Mouse (Mus musculus): ENCODE results near the gene Epb41l3. TPM values are rescaled to one million over a fixed set of nuclear protein-coding genes. Genes with fewer than 3 reads are reported as not detected.

Epb41l3 gene
- polyA plus RNA-seq, 1 experiment: 8.4 TPM

- Histone ChIP-seq H3K27ac (ENCODE audit: control insufficient read depth, insufficient read depth, low read length) (no peak overlapping the region), H3K4me3 (ENCODE audit: control insufficient read depth, insufficient read depth, low read length) (no peak overlapping the region), H3K36me3 (ENCODE audit: control insufficient read depth, insufficient read depth, low read length) (no peaks in the 10 kb centered on the region), H3K4me1 (replicated peaks; ENCODE audit: control insufficient read depth, insufficient read depth, low read length) (no peaks in the 10 kb centered on the region), H3K27me3 (ENCODE audit: control insufficient read depth, insufficient read depth, low read length) (no peaks in the 10 kb centered on the region)
- no peak for DNase-seq
- TF ChIP-seq POLR2A (IDR thresholded peaks at IDR 0.05; ENCODE audit: control insufficient read depth, extremely low read depth, insufficient read depth, low read length, poor library complexity) (no peak), CTCF (IDR thresholded peaks at IDR 0.05; ENCODE audit: borderline replicate concordance, control insufficient read depth, extremely low read depth, insufficient read depth, low read length, poor library complexity) (no peak)
- 96% methylated on average over 6 of the region's 6 CpGs for WGBS
These were observed 120.3 kb downstream of the Epb41l3 start for GRCm38 (mm10) chr17:69195758-69196157.

- Histone ChIP-seq H3K27me3 (ENCODE audit: control insufficient read depth, insufficient read depth, low read length) (no peaks in the 10 kb centered on the region), H3K36me3 (ENCODE audit: control insufficient read depth, insufficient read depth, low read length) (no peaks in the 10 kb centered on the region), H3K27ac (ENCODE audit: control insufficient read depth, insufficient read depth, low read length) (no peak overlapping the region), H3K4me1 (replicated peaks; ENCODE audit: control insufficient read depth, insufficient read depth, low read length) (no peaks in the 10 kb centered on the region), H3K4me3 (ENCODE audit: control insufficient read depth, insufficient read depth, low read length) (no peak overlapping the region)
- no peak for DNase-seq
- no peak for TF ChIP-seq CTCF (IDR thresholded peaks at IDR 0.05; ENCODE audit: borderline replicate concordance, control insufficient read depth, extremely low read depth, insufficient read depth, low read length, poor library complexity)
- TF ChIP-seq POLR2A (IDR thresholded peaks at IDR 0.05; ENCODE audit: control insufficient read depth, extremely low read depth, insufficient read depth, low read length, poor library complexity): no peak
- WGBS: 97% methylated on average over 10 of the region's 10 CpGs
These were observed 121.2 kb downstream of the Epb41l3 start for GRCm38 (mm10) chr17:69196656-69197055.

- WGBS: 89% methylated on average over 1 of the region's 1 CpGs
- DNase-seq: no peak
These were observed 123.3 kb downstream of the Epb41l3 start for GRCm38 (mm10) chr17:69198805-69199204.

GRCm38 (mm10) chr17:69199827-69200226 is 124.3 kb downstream of the Epb41l3 start:
- 6% methylated on average over 6 of the region's 6 CpGs for WGBS
- H3K4me3 ChIP-seq (ENCODE audit: control insufficient read depth, insufficient read depth, low read length): no peak overlapping the region
- no peaks in the 10 kb centered on the region for H3K36me3 ChIP-seq (ENCODE audit: control insufficient read depth, insufficient read depth, low read length)
- H3K27me3 ChIP-seq (ENCODE audit: control insufficient read depth, insufficient read depth, low read length): no peaks in the 10 kb centered on the region
- TF ChIP-seq POLR2A (IDR thresholded peaks at IDR 0.05; ENCODE audit: control insufficient read depth, extremely low read depth, insufficient read depth, low read length, poor library complexity) (no peak), CTCF (IDR thresholded peaks at IDR 0.05; ENCODE audit: borderline replicate concordance, control insufficient read depth, extremely low read depth, insufficient read depth, low read length, poor library complexity) (no peak)
- no peak for DNase-seq
- H3K4me1 ChIP-seq (replicated peaks; ENCODE audit: control insufficient read depth, insufficient read depth, low read length): no peaks in the 10 kb centered on the region
- no peak overlapping the region for H3K27ac ChIP-seq (ENCODE audit: control insufficient read depth, insufficient read depth, low read length)

More at GRCm38 (mm10) chr17:69198805-69199204, 123.3 kb downstream of the Epb41l3 start:
- Histone ChIP-seq H3K27ac (ENCODE audit: control insufficient read depth, insufficient read depth, low read length) (no peak overlapping the region), H3K27me3 (ENCODE audit: control insufficient read depth, insufficient read depth, low read length) (no peaks in the 10 kb centered on the region), H3K36me3 (ENCODE audit: control insufficient read depth, insufficient read depth, low read length) (no peaks in the 10 kb centered on the region), H3K4me3 (ENCODE audit: control insufficient read depth, insufficient read depth, low read length) (no peak overlapping the region), H3K4me1 (replicated peaks; ENCODE audit: control insufficient read depth, insufficient read depth, low read length) (no peaks in the 10 kb centered on the region)
- TF ChIP-seq POLR2A (IDR thresholded peaks at IDR 0.05; ENCODE audit: control insufficient read depth, extremely low read depth, insufficient read depth, low read length, poor library complexity): no peak
- no peak for TF ChIP-seq CTCF (IDR thresholded peaks at IDR 0.05; ENCODE audit: borderline replicate concordance, control insufficient read depth, extremely low read depth, insufficient read depth, low read length, poor library complexity)

- no peaks in the 10 kb centered on the region for H3K27me3 ChIP-seq (ENCODE audit: control insufficient read depth, insufficient read depth, low read length)
- WGBS: 92% methylated on average over 8 of the region's 8 CpGs
- no peak for TF ChIP-seq CTCF (IDR thresholded peaks at IDR 0.05; ENCODE audit: borderline replicate concordance, control insufficient read depth, extremely low read depth, insufficient read depth, low read length, poor library complexity)
- TF ChIP-seq POLR2A (IDR thresholded peaks at IDR 0.05; ENCODE audit: control insufficient read depth, extremely low read depth, insufficient read depth, low read length, poor library complexity): no peak
- DNase-seq: no peak
- H3K36me3 ChIP-seq (ENCODE audit: control insufficient read depth, insufficient read depth, low read length): no peaks in the 10 kb centered on the region
- H3K27ac ChIP-seq (ENCODE audit: control insufficient read depth, insufficient read depth, low read length): no peak overlapping the region
- no peaks in the 10 kb centered on the region for H3K4me1 ChIP-seq (replicated peaks; ENCODE audit: control insufficient read depth, insufficient read depth, low read length)
- no peak overlapping the region for H3K4me3 ChIP-seq (ENCODE audit: control insufficient read depth, insufficient read depth, low read length)
These were observed 125.5 kb downstream of the Epb41l3 start for GRCm38 (mm10) chr17:69200936-69201335.

- TF ChIP-seq POLR2A (IDR thresholded peaks at IDR 0.05; ENCODE audit: control insufficient read depth, extremely low read depth, insufficient read depth, low read length, poor library complexity): no peak
- no peak for TF ChIP-seq CTCF (IDR thresholded peaks at IDR 0.05; ENCODE audit: borderline replicate concordance, control insufficient read depth, extremely low read depth, insufficient read depth, low read length, poor library complexity)
- no peak for DNase-seq
- Histone ChIP-seq H3K4me1 (replicated peaks; ENCODE audit: control insufficient read depth, insufficient read depth, low read length) (no peaks in the 10 kb centered on the region), H3K36me3 (ENCODE audit: control insufficient read depth, insufficient read depth, low read length) (no peaks in the 10 kb centered on the region), H3K4me3 (ENCODE audit: control insufficient read depth, insufficient read depth, low read length) (no peak overlapping the region), H3K27ac (ENCODE audit: control insufficient read depth, insufficient read depth, low read length) (no peak overlapping the region), H3K27me3 (ENCODE audit: control insufficient read depth, insufficient read depth, low read length) (no peaks in the 10 kb centered on the region)
- 95% methylated on average over 5 of the region's 5 CpGs for WGBS
These were observed 130.0 kb downstream of the Epb41l3 start for GRCm38 (mm10) chr17:69205282-69205999.
